Mouse (Mus musculus): Measurements from ENCODE around the gene Tpx2. TPM values are rescaled to one million over a fixed set of nuclear protein-coding genes. Genes with fewer than 3 reads are reported as not detected.

The Tpx2 gene
- polyA plus RNA-seq, 1 experiment = 10.4 TPM

- peaks cover 76% of the 10 kb centered on the region for H3K27me3 ChIP-seq (replicated peaks)
- peaks cover 19% of the 10 kb centered on the region for H3K9me3 ChIP-seq
- H3K36me3 ChIP-seq (replicated peaks; ENCODE audit: low read length) = no peaks in the 10 kb centered on the region
- no peak overlapping the region for H3K4me3 ChIP-seq (replicated peaks)
- no peak for TF ChIP-seq GATA1 (IDR thresholded peaks at IDR 0.05; ENCODE audit: borderline replicate concordance, low read length)
- no peak for TF ChIP-seq FLI1 (IDR thresholded peaks at IDR 0.05; ENCODE audit: low read length)
- H3K4me1 ChIP-seq = peaks cover 70% of the 10 kb centered on the region
These were observed 58.7 kb downstream of the Tpx2 start for GRCm38 (mm10) chr2:152906274-152907037.

DNA sequence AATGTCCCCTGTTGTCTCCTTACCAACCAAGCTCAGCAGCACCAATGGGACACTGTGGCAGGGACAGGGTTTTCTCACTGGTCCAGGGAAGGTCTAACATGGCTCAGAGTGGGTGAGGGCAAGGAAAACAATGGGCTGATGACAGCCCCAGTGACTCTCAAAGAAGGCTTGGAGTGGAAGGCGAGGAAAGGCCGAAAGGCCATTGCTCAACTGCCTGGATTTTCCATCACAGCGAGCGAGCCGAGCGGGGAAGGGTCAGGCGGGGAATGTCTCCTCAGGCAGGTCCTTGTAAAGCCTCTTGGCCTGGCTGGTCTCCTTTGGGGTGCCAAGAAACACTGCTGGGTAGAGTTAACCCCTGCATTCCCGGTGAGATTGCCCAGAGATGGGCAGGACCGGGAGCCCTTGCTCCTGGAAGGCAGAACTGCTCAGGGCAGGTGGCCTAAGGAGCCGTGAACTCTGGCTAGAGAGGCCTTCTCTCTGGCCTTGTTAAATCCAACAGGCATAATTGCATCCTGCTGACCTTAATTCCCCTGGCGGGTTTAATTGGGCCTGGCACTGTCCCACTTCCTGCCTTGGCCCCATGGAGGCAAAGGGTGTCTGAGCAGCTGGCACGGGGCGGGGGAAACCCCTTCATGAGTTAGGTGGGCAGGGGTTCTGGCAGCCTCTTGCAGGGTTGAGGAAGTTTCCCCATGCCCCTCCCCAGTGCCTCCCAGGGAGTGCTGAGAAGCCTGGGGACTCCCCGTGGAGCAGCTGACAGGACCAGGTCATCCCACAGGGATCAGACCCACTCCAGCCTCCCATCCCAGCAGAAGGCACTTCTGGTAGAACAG is 59.6 kb downstream of the Tpx2 start:
- no peaks in the 10 kb centered on the region for H3K36me3 ChIP-seq (replicated peaks; ENCODE audit: low read length)

DNA sequence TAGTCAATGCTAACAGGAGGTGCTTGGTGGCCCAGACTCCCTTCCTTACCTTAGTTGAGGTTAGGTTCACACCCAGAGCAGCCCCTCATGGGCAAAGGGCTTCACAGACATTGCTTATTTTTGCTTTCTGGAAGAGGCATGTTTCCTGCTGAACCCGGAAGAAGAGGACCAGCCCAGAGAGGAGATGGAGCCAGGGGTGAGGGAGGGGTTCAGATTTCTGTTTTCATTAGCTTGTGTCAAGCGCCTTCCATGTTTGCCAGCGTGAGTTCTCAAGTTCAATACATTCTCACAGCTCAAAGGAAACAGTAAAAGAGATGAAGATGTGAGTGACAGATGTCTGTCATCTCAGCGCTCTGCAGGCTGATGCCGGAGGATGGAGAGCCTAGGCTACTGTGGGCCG is 62.1 kb downstream of the Tpx2 start:
- H3K9me3 ChIP-seq = peaks cover 19% of the 10 kb centered on the region
- peaks cover 82% of the 10 kb centered on the region for H3K27me3 ChIP-seq (replicated peaks)
- peaks cover 72% of the 10 kb centered on the region for H3K4me1 ChIP-seq
- no peak overlapping the region for H3K4me3 ChIP-seq (replicated peaks)
- TF ChIP-seq GATA1 (IDR thresholded peaks at IDR 0.05; ENCODE audit: borderline replicate concordance, low read length) = no peak
- TF ChIP-seq FLI1 (IDR thresholded peaks at IDR 0.05; ENCODE audit: low read length) = no peak
- H3K36me3 ChIP-seq (replicated peaks; ENCODE audit: low read length) = no peaks in the 10 kb centered on the region

More for the DNA sequence above, 59.6 kb downstream of the Tpx2 start:
- TF ChIP-seq FLI1 (IDR thresholded peaks at IDR 0.05; ENCODE audit: low read length) (no peak), GATA1 (IDR thresholded peaks at IDR 0.05; ENCODE audit: borderline replicate concordance, low read length) (no peak)
- Histone ChIP-seq H3K27me3 (replicated peaks) (peaks cover 77% of the 10 kb centered on the region), H3K4me3 (replicated peaks) (no peak overlapping the region), H3K9me3 (peaks cover 19% of the 10 kb centered on the region), H3K4me1 (peaks cover 71% of the 10 kb centered on the region)

GRCm38 (mm10) chr2:152911031-152911430 is 63.3 kb downstream of the Tpx2 start, which contains the start of gene Mylk2:
TSS of gene Mylk2 (plus strand) at chr2:152911352.
- Histone ChIP-seq H3K27me3 (replicated peaks) (peaks cover 83% of the 10 kb centered on the region), H3K4me3 (replicated peaks) (no peak within 1 kb of the TSS), H3K9me3 (peaks cover 19% of the 10 kb centered on the region), H3K4me1 (peaks cover 70% of the 10 kb centered on the region), H3K36me3 (replicated peaks; ENCODE audit: low read length) (no peaks in the 10 kb centered on the region)
- TF ChIP-seq FLI1 (IDR thresholded peaks at IDR 0.05; ENCODE audit: low read length) = no peak
- TF ChIP-seq GATA1 (IDR thresholded peaks at IDR 0.05; ENCODE audit: borderline replicate concordance, low read length) = no peak

DNA sequence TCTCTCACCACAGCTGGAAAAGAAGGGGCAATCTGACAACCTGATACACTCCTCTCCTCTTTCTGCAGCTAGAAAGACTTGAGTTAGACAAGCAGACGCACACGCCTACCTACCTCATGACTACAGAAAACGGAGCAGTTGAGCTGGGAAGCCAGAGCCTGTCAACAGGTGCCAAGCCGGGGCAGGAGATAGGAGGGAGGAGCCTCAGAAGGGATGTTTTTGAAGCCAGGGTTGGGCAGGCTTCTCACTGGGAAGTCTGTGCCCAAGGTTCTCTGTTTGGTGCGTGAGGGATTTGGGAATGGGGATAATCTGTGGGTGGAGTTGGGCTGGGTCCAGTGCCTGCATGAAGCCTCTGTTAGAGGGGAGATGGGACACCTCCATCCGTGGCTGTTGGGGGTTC is 63.7 kb downstream of the Tpx2 start:
- peaks cover 81% of the 10 kb centered on the region for H3K27me3 ChIP-seq (replicated peaks)
- peaks cover 70% of the 10 kb centered on the region for H3K4me1 ChIP-seq

DNA sequence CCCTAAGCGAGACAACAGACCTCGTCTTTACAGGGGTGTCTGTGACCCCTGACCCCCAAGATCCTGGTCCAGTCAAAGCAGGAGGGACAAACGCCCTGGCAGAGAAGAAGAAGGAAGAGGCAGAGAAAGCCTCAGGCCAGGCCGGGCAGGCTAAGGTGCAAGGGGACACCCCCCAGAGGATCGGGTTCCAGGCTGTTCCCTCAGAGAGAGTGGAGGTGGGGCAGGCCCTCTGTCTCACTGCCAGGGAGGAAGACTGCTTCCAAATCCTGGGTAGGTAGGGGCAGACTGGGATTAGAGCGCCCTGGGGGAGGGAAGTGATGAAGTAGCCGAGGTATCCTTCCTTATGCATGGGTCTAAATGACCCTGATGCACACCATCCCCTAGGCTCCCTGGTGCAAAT is 65.7 kb downstream of the Tpx2 start:
- TF ChIP-seq GATA1 (IDR thresholded peaks at IDR 0.05; ENCODE audit: borderline replicate concordance, low read length) (no peak), FLI1 (IDR thresholded peaks at IDR 0.05; ENCODE audit: low read length) (no peak)
- Histone ChIP-seq H3K27me3 (replicated peaks) (peaks cover 76% of the 10 kb centered on the region), H3K4me3 (replicated peaks) (no peak overlapping the region), H3K9me3 (peaks cover 12% of the 10 kb centered on the region), H3K4me1 (peaks cover 70% of the 10 kb centered on the region), H3K36me3 (replicated peaks; ENCODE audit: low read length) (no peaks in the 10 kb centered on the region)

More for the DNA sequence above, 63.7 kb downstream of the Tpx2 start:
- no peak overlapping the region for H3K4me3 ChIP-seq (replicated peaks)
- no peaks in the 10 kb centered on the region for H3K36me3 ChIP-seq (replicated peaks; ENCODE audit: low read length)
- TF ChIP-seq GATA1 (IDR thresholded peaks at IDR 0.05; ENCODE audit: borderline replicate concordance, low read length) = no peak
- TF ChIP-seq FLI1 (IDR thresholded peaks at IDR 0.05; ENCODE audit: low read length) = no peak
- peaks cover 19% of the 10 kb centered on the region for H3K9me3 ChIP-seq

DNA sequence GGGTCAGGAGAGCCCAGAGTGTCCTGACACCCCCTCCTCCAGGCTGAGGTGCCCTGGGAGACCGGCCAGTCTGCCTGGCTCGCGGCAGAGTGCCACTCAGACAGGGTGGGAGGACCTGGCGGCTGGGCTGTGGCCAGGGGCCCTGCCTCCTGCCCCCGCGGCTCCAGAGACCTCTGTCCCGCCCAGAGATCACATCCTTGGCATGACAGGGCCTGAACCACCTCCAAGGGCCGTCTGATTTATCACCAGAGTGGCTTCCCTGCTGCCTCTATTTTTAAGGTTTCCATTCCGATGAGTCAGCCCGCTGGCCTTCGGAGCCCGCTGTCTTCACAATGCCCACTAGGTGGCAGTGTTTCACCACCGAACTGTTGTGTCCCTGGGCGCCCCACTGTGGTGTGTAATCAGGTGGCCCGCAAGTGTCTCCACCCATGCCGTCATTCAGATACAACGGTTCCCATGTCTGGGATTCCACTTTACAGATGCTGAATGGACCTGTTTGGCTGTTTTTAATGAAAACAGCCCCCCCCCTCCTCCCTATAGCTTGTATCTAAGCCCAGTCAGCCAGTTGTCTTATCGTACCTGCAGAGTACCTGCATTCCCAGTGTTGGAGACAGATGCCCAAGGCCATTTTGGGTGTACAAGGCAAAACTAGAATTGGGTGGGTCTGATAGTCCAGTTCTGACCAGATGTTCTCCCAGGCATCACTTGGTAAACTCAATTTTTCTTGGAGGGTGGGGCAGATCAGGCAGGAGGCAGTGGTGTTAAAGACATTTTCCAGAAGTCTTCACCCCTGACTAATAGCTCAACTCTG is 66.8 kb downstream of the Tpx2 start:
- H3K9me3 ChIP-seq = peaks cover 2% of the 10 kb centered on the region; the same call in 1 of the 2 replicates
- no peaks in the 10 kb centered on the region for H3K36me3 ChIP-seq (replicated peaks; ENCODE audit: low read length)
- H3K4me1 ChIP-seq = peaks cover 78% of the 10 kb centered on the region
- no peak for TF ChIP-seq FLI1 (IDR thresholded peaks at IDR 0.05; ENCODE audit: low read length)
- no peak for TF ChIP-seq GATA1 (IDR thresholded peaks at IDR 0.05; ENCODE audit: borderline replicate concordance, low read length)
- peak overlapping the region; percentile 87 for H3K4me3 ChIP-seq (replicated peaks)
- H3K27me3 ChIP-seq (replicated peaks) = peaks cover 74% of the 10 kb centered on the region

DNA sequence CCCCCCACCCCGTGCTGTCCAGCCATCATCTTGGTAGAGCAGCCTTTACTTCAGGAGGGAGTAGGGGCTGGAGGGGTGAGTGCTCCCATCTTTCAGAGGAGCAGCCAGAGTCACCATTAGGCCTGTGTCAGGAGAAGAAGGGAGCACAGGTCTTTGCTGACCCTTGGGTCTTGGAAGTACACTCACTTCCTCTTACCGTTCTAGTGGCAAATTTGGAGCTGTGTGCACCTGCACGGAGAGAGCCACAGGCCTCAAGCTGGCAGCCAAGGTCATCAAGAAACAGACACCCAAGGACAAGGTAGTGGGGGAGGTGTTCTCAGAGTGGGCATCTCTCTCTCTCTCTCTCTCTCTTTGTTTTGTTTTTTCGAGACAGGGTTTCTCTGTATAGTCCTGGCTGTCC is 67.7 kb downstream of the Tpx2 start:
- peaks cover 85% of the 10 kb centered on the region for H3K4me1 ChIP-seq
- no peaks in the 10 kb centered on the region for H3K9me3 ChIP-seq
- peaks cover 71% of the 10 kb centered on the region for H3K27me3 ChIP-seq (replicated peaks)
- TF ChIP-seq FLI1 (IDR thresholded peaks at IDR 0.05; ENCODE audit: low read length) (no peak), GATA1 (IDR thresholded peaks at IDR 0.05; ENCODE audit: borderline replicate concordance, low read length) (no peak)
- no peaks in the 10 kb centered on the region for H3K36me3 ChIP-seq (replicated peaks; ENCODE audit: low read length)
- H3K4me3 ChIP-seq (replicated peaks) = no peak overlapping the region

GRCm38 (mm10) chr2:152916111-152916510 is 68.3 kb downstream of the Tpx2 start:
- H3K9me3 ChIP-seq = no peaks in the 10 kb centered on the region
- no peaks in the 10 kb centered on the region for H3K36me3 ChIP-seq (replicated peaks; ENCODE audit: low read length)
- peaks cover 83% of the 10 kb centered on the region for H3K4me1 ChIP-seq
- no peak overlapping the region for H3K4me3 ChIP-seq (replicated peaks)
- H3K27me3 ChIP-seq (replicated peaks) = peaks cover 71% of the 10 kb centered on the region
- TF ChIP-seq FLI1 (IDR thresholded peaks at IDR 0.05; ENCODE audit: low read length) = no peak
- TF ChIP-seq GATA1 (IDR thresholded peaks at IDR 0.05; ENCODE audit: borderline replicate concordance, low read length) = no peak

All from megakaryocyte, embryonic 14.5 days (primary cell).